Mouse (Mus musculus): ENCODE data around the gene Atp5l.

DNA sequence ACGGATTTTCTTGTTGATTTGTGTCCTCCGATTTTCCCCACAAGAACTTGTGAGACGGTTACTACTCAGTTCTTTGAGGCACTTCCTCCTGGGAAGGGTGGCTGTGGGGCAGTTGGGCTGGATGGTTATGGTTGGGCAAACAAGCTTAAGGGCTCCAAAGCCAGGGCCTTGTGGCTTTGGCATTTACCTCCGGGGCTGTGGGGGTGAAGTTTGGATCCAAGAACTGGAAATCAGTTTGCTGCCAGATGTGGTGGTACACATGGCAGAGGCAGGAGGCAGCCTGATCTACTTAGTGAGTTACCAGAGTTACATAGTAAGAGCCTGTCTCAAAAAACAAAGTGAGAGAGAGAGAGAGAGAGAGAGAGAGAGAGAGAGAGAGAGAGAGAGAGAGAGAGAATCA, 16.7 kb downstream of the Atp5l start:
- TF ChIP-seq ZC3H11A (IDR thresholded peaks at IDR 0.05; ENCODE audit: borderline replicate concordance, low read depth, low read length) (no peak), CHD2 (IDR thresholded peaks at IDR 0.05; ENCODE audit: low read depth, low read length) (no peak), ZNF384 (IDR thresholded peaks at IDR 0.05; ENCODE audit: low read depth, low read length) (no peak)

Measured in ES-E14 (cell line).